Mouse (Mus musculus) lung, embryonic 16.5 days (tissue): ENCODE measurements around the gene Syne1. TPM values are rescaled to one million over a fixed set of nuclear protein-coding genes. Genes with fewer than 3 reads are reported as not detected.

Experiments
- ATAC-seq: fragments of 200-750 bp; cut with Nextera tagmentation; 2 replicates; pipeline ENCODE4 v1.8.0; 2017; ENCODE audit warnings: low read depth, mild to moderate bottlenecking, moderate library complexity
- H3K27ac ChIP-seq: fragments of 300-500 bp; sonication (generic); 2 replicates; pipeline ENCODE4 v1.5.1; 2014; ENCODE audit warnings: mild to moderate bottlenecking, control low read depth, low read length
- H3K27me3 ChIP-seq: fragments of 300-500 bp; sonication (generic); 2 replicates; pipeline ENCODE4 v1.6.1; 2014; ENCODE audit warnings: low read depth, low read length, mixed read lengths; ENCODE audit not compliant: control insufficient read depth, insufficient read depth
- H3K36me3 ChIP-seq: fragments of 300-500 bp; sonication (generic); 2 replicates; pipeline ENCODE4 v1.6.1; 2014; ENCODE audit warnings: low read length; ENCODE audit not compliant: control insufficient read depth, insufficient read depth
- H3K4me1 ChIP-seq: fragments of 300-500 bp; sonication (generic); replicated peaks from 2 replicates; pipeline ENCODE4 v1.6.1; 2014; ENCODE audit warnings: low read length, mixed read lengths; ENCODE audit not compliant: control insufficient read depth, insufficient read depth
- H3K4me2 ChIP-seq: fragments of 300-500 bp; sonication (generic); 2 replicates; pipeline ENCODE4 v1.6.1; 2014; ENCODE audit warnings: low read depth, low read length, control low read depth
- H3K4me3 ChIP-seq: fragments of 300-500 bp; sonication (generic); 2 replicates; pipeline ENCODE4 v1.5.1; 2014; ENCODE audit warnings: mild to moderate bottlenecking, low read length, control low read depth
- H3K9ac ChIP-seq: fragments of 300-500 bp; sonication (generic); 2 replicates; pipeline ENCODE4 v1.6.1; 2014; ENCODE audit warnings: low read length, control low read depth
- H3K9me3 ChIP-seq: fragments of 300-500 bp; sonication (generic); 2 replicates; pipeline ENCODE4 v1.6.1; 2016; ENCODE audit warnings: low read length; ENCODE audit not compliant: control insufficient read depth
- WGBS: fragments of 180-500 bp; shearing (Covaris S2); extraction: QIAGEN DNeasy Blood & Tissue Kit; methylation state at CpG from one replicate; pipeline ENCODE4 v1.1.7; 2014; 5-methylcytosine and 5-hydroxymethylcytosine counted together
- polyA plus RNA-seq: library from polyadenylated mRNA; unstranded; fragments of >200 nt; fragmentation: Nextera tagmentation; extraction: Ambion mirVana; gene quantifications from 2 replicates; pipeline ENCODE4 v1.2.1, GENCODE M21; 2015

Syne1 gene
- polyA plus RNA-seq, 1 experiment from 2014 or later = 4.3 TPM

- Histone ChIP-seq H3K27me3 (no peaks in the 10 kb centered on the region), H3K4me2 (no peak overlapping the region), H3K9me3 (no peaks in the 10 kb centered on the region), H3K4me1 (no peaks in the 10 kb centered on the region), H3K36me3 (no peaks in the 10 kb centered on the region), H3K27ac (no peak overlapping the region), H3K4me3 (no peak overlapping the region), H3K9ac (no peak overlapping the region)
- WGBS = 52% methylated on average over 15 of the region's 15 CpGs
- ATAC-seq = no peak
These were observed 518.9 kb downstream of the Syne1 start for GRCm38 (mm10) chr10:5032192-5033048.

DNA sequence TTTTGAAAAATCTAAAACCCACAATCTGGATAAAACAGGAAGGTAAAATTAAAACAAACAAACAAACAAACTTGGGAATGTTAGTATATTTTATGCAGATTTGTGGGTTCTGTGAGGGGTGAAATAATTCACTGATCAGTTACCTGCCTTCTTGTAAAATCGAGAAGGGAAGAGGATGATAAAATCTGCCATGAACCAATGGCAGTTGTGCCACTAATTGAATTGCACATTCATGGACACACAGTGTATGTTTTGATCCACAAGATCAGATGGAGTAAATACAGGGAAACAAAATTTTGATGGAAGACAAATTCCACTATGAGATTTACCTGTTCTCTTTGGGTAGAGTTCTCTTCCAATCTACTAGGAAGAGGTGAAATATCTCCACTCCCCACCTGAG, 521.4 kb downstream of the Syne1 start:
- 84% methylated on average over 1 of the region's 1 CpGs for WGBS
- H3K4me3 ChIP-seq = no peak overlapping the region
- ATAC-seq = no peak
- H3K36me3 ChIP-seq = no peaks in the 10 kb centered on the region
- no peaks in the 10 kb centered on the region for H3K4me1 ChIP-seq
- H3K9ac ChIP-seq = no peak overlapping the region
- H3K9me3 ChIP-seq = no peaks in the 10 kb centered on the region
- no peak overlapping the region for H3K27ac ChIP-seq
- no peak overlapping the region for H3K4me2 ChIP-seq
- H3K27me3 ChIP-seq = no peaks in the 10 kb centered on the region

DNA sequence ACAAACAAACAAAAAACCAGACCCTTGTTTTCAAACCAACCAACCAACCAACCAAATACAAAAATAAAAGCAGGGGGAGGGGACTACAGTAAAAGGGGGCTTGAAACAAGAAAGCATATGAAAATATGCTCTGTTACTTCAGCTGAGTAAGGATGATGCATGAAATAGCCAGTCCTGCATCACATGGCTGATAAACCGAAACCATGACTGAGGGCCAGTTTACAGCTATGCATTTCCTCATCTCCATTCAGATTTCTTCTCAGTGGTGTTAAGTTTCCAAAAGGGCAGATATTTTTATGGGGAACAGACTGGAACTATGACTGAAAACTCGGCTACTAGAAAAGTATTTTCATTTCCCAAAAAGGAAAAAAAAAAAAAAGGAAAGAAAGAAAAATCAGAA, 522.1 kb downstream of the Syne1 start:
- no peaks in the 10 kb centered on the region for H3K36me3 ChIP-seq
- no peak for ATAC-seq
- no peaks in the 10 kb centered on the region for H3K27me3 ChIP-seq
- no peak overlapping the region for H3K4me2 ChIP-seq
- H3K9ac ChIP-seq = no peak overlapping the region
- no peaks in the 10 kb centered on the region for H3K4me1 ChIP-seq
- no peaks in the 10 kb centered on the region for H3K9me3 ChIP-seq
- no peak overlapping the region for H3K27ac ChIP-seq
- H3K4me3 ChIP-seq = no peak overlapping the region
- 77% methylated on average over 2 of the region's 2 CpGs for WGBS

DNA sequence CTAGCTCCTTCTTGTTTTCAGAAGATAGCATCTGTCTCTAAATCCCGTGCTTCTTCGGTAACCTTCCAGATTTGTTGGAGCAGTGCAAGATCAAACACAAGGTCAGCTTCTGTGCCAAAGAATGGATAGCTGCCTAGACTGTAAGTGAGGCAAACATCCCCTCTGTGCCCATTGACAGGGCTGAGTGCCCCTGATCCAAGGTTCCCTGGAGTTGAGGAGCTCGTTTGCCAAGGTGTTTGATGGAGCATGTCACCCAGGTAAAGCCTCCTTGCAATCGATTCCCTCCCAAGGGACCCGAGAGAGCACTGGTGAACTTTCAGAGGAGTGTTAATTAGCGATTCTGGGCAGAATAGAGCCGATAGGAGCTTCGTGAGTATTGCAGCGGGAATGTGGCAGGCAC, 523.0 kb downstream of the Syne1 start:
- Histone ChIP-seq H3K4me3 (no peak overlapping the region), H3K9ac (no peak overlapping the region), H3K27ac (no peak overlapping the region), H3K9me3 (no peaks in the 10 kb centered on the region), H3K4me1 (no peaks in the 10 kb centered on the region), H3K4me2 (no peak overlapping the region), H3K36me3 (no peaks in the 10 kb centered on the region), H3K27me3 (no peaks in the 10 kb centered on the region)
- 86% methylated on average over 9 of the region's 9 CpGs for WGBS
- ATAC-seq = no peak

DNA sequence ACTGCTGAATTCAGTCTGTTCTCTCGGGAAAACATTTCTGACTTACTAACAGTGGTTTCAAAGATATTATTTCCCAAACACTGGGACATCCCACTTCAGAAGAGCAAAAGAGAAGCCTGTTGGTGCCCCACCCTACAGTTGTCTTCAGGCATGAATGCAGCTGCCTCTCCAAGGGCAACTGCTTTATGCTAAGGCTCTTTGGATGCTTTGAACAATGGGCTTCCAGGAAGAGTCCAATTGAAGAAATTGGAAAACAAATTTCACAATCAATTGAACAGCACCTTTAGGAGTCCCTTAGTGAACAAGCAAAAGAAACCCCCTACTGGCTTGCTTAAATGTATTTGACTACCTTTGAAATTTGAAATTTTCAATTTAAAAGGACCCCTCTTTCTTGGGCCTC, 524.1 kb downstream of the Syne1 start:
- WGBS = 92% methylated on average over 1 of the region's 1 CpGs
- Histone ChIP-seq H3K27me3 (no peaks in the 10 kb centered on the region), H3K4me3 (no peak overlapping the region), H3K36me3 (no peaks in the 10 kb centered on the region), H3K9ac (no peak overlapping the region), H3K4me2 (no peak overlapping the region), H3K4me1 (no peaks in the 10 kb centered on the region), H3K27ac (no peak overlapping the region), H3K9me3 (no peaks in the 10 kb centered on the region)
- ATAC-seq = no peak

DNA sequence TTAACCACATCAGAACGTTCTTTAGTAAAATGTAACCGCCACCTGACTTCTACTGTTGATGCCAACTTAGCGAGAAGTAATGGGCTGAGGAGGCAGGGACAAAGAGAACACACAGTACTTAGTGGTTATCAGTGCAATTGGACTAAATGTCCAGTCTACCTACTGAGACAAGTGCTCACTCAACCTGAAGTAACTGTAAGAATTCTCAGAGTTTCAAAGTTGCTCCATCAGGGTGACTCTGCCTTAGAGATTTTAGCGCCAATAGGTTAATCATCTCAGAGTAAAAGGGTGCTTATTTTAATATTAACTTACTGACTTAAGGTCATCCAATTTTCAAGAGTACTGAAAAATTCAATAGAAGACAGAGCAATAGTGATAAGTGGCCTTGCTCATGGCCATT, 525.4 kb downstream of the Syne1 start:
- Histone ChIP-seq H3K9me3 (no peaks in the 10 kb centered on the region), H3K4me1 (no peaks in the 10 kb centered on the region), H3K4me2 (no peak overlapping the region), H3K9ac (no peak overlapping the region), H3K4me3 (no peak overlapping the region), H3K27ac (no peak overlapping the region), H3K36me3 (no peaks in the 10 kb centered on the region), H3K27me3 (no peaks in the 10 kb centered on the region)
- ATAC-seq = no peak
- 95% methylated on average over 4 of the region's 4 CpGs for WGBS

DNA sequence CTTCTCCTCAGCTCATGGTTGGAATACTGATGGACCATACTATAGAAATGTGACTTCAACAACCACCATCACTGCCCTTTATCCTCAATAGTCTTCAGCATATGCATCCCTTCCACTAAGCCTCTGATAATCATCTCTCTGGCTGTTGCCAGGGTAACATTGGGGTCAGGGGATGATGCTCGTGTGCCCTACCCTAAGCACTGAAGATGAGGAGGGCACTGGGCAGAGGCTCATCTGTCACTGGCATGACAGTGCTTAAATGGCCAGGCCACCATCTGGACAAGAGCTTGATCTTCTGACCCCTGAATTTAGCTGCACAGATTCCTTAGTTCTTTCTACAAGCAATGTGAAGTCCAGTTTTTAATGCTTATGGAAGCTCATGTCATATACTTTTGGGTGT, 534.1 kb downstream of the Syne1 start:
- Histone ChIP-seq H3K9ac (no peak overlapping the region), H3K36me3 (no peaks in the 10 kb centered on the region), H3K27ac (no peak overlapping the region), H3K4me3 (no peak overlapping the region), H3K9me3 (no peaks in the 10 kb centered on the region; the same call in 1 of the 2 replicates), H3K4me1 (no peaks in the 10 kb centered on the region), H3K27me3 (no peaks in the 10 kb centered on the region), H3K4me2 (no peak overlapping the region)
- ATAC-seq = no peak
- 28% methylated on average over 1 of the region's 1 CpGs for WGBS

- Histone ChIP-seq H3K4me3 (no peak overlapping the region), H3K4me2 (no peak overlapping the region), H3K4me1 (no peaks in the 10 kb centered on the region), H3K9me3 (no peaks in the 10 kb centered on the region; the same call in 1 of the 2 replicates), H3K9ac (no peak overlapping the region), H3K36me3 (no peaks in the 10 kb centered on the region), H3K27me3 (no peaks in the 10 kb centered on the region), H3K27ac (no peak overlapping the region)
- WGBS = 60% methylated on average over 1 of the region's 1 CpGs
- ATAC-seq = no peak
These were observed 536.3 kb downstream of the Syne1 start for GRCm38 (mm10) chr10:5014976-5015375.

DNA sequence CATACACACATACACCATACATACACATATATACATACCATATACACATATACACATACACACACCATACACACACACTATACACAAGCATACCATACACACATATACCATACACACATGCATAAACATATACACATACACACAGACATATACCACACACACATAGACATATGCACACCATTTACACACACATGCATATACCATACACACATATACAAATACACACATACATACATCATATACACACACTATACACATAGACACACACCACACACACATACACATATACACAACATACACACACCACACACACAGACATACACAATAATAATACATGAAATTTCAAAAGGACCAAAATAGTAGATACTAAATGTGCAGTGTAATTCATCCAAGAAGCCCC, 539.3 kb downstream of the Syne1 start:
- Histone ChIP-seq H3K27me3 (no peaks in the 10 kb centered on the region), H3K4me2 (no peak overlapping the region), H3K9me3 (no peaks in the 10 kb centered on the region; the same call in 1 of the 2 replicates)

More for the DNA sequence above, 539.3 kb downstream of the Syne1 start:
- Histone ChIP-seq H3K9ac (no peak overlapping the region), H3K4me3 (no peak overlapping the region), H3K4me1 (no peaks in the 10 kb centered on the region), H3K27ac (no peak overlapping the region), H3K36me3 (no peaks in the 10 kb centered on the region)
- no peak for ATAC-seq
